Mouse (Mus musculus) macrophage (primary cell): ENCODE results near the gene Sesn3. TPM values are rescaled to one million over a fixed set of nuclear protein-coding genes. Genes with fewer than 3 reads are reported as not detected.

ENCODE experiments used
- H3K27ac ChIP-seq: fragments of 350-480 bp; formaldehyde crosslinking; 2 replicates; pipeline ENCODE4 v1.9.0; 2021
- H3K36me3 ChIP-seq: fragments of 350-480 bp; formaldehyde crosslinking; 2 replicates; pipeline ENCODE4 v1.9.0; 2021; ENCODE audit errors: inconsistent target
- H3K4me3 ChIP-seq: fragments of 350-480 bp; formaldehyde crosslinking; 2 replicates; pipeline ENCODE4 v1.9.0; 2021; ENCODE audit errors: inconsistent target
- H3K79me2 ChIP-seq: fragments of 350-480 bp; formaldehyde crosslinking; 2 replicates; pipeline ENCODE4 v1.9.0; 2021; ENCODE audit errors: inconsistent target
- WGBS: methylation state at CpG from one replicate; pipeline ENCODE4 v1.1.7; 2026; ENCODE audit warnings: inconsistent platforms; ENCODE audit not compliant: missing documents; 5-methylcytosine and 5-hydroxymethylcytosine counted together
- polyA plus RNA-seq: library from polyadenylated mRNA; stranded (reverse); fragments of 250-400 nt; gene quantifications from 3 replicates; pipeline ENCODE4 v1.2.4, GENCODE M21; 2018; ENCODE audit warnings: inconsistent platforms

Gene Sesn3
- polyA plus RNA-seq, 1 experiment from 2014 or later: 4.9 TPM

DNA sequence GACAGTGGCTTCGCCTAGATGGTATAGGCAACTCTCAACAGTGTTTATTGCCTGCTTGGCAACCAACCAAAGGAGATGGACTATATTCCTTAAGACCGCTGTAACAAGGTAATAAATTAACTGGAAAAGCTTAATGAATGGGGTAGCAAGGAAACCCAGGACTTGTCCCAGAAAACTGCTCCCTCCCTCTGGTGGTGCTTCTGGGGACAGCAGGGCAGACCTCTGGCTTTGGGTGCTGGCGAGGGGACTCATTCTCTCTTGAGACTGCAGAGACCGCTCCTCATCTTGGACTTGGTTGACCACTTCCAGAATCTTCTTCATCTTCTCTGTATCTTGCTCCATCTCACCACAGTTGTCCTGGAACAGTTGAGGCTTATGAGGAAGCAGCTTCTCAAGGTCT, 82.2 kb downstream of the Sesn3 start:
- Histone ChIP-seq H3K4me3 (no peak overlapping the region), H3K36me3 (peaks cover 12% of the 10 kb centered on the region; the same call in 1 of the 2 replicates), H3K27ac (no peak overlapping the region), H3K79me2 (no peaks in the 10 kb centered on the region)
- WGBS: 91% methylated on average over 4 of the region's 4 CpGs

DNA sequence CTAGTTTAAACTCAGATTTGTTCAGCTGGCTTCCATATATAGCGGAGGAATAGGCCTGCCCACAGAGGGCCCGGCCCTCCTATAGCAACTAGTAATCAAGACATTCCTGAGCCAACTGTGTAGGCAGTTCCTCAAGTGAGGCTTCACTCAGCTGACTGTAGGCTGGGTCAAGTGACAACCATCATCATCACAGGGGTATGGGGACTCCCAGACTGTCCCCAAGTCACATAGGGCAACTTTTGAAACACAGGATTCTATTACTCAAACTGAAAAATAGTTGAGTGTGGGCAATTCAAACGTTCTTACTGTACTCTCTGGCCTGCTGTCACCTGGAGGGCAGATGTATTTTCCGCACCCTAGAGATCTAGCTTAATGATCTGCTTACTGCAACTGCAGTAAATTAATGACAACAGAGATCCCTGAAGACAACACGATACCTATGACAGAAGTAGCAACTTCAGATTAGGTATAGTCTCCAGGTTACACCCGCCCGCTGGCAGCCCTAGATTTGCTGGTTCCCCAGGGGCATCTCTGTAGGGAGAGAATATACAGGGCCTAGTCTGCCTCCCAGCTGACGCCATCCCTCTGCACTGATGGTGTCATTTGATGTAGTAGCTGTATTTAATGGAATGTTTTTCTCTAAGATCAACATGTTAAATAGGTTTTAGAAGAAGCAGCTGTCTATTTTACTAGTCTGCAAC, 87.4 kb downstream of the Sesn3 start:
- WGBS: 97% methylated on average over 8 of the region's 8 CpGs
- no peak overlapping the region for H3K4me3 ChIP-seq
- H3K79me2 ChIP-seq: no peaks in the 10 kb centered on the region
- H3K27ac ChIP-seq: no peak overlapping the region
- H3K36me3 ChIP-seq: peaks cover 4% of the 10 kb centered on the region; the same call in 1 of the 2 replicates

DNA sequence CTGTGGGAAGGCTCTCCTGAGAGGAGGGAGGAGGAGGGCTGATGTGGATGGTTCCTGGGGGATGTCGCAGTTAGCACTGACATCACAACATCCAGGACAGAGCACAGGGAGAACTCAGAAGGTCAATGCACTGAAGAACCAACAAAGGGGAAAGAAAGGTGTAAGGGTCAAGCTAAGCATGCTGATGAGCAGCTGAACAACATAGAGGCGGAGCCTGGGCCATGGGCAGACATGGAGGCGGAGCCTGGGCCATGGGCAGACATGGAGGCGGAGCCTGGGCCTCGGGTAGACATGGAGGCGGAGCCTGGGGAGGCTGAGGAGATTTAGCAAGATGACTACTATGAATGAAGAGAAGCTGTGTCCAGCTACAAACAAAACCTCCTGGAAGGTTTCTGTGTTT, 88.7 kb downstream of the Sesn3 start:
- no peaks in the 10 kb centered on the region for H3K79me2 ChIP-seq
- no peak overlapping the region for H3K27ac ChIP-seq
- no peak overlapping the region for H3K4me3 ChIP-seq
- 70% methylated on average over 4 of the region's 6 CpGs for WGBS
- no peaks in the 10 kb centered on the region for H3K36me3 ChIP-seq

DNA sequence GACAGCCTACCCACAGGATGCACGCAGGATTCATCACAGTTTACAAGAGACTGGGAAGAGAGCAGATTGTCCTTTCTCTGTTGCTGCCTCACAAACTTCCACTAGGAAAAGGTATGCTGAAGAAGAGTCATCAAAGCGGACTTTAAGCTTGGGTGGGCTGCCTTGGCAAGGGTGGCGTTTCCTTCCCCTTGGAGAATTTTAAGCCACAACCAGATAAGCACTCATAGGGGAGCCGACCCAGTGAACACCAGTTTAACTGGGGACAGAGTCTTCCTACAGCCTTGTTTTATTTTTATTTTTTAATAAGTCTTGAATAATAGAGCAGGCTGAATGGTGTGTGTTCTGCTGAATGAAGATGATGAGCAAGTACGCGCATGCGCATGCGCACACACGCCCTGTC, 89.9 kb downstream of the Sesn3 start:
- WGBS: 85% methylated on average over 9 of the region's 9 CpGs
- peak overlapping the region; percentile 55; the same call in 1 of the 2 replicates for H3K27ac ChIP-seq
- H3K79me2 ChIP-seq: no peaks in the 10 kb centered on the region
- H3K36me3 ChIP-seq: no peaks in the 10 kb centered on the region
- no peak overlapping the region for H3K4me3 ChIP-seq

DNA sequence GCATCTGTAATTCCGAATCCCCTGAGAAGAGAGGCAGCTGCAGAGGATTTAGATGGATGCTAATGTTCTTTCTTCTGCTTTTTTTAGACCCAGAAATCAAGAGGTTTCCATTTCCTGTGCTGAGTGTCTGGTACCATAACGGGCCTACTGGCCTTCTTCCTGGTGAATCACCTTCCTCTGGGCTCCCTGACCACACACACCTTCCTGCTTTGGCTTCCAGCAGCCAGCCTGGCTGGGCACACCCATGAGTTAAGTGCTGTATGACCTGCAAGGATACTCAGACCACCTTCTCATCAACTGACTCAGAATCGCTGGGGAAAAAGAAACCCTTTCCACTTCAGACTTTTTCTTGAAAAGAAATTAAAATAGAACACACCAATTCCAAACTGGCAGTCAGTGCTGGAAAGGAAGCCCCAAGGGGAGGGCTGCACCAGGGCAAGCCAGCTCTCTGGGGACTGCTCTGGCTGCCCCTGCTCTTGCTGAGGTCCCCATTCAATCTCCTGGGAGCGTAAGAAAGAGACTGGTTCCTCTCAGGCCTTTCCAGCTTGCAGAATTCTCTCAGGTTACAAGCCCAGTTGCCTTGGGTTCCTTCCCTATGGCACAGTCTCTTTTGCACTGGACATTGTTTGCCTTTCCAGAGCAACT, 90.7 kb downstream of the Sesn3 start:
- H3K36me3 ChIP-seq: no peaks in the 10 kb centered on the region
- H3K27ac ChIP-seq: peak overlapping the region; percentile 55
- WGBS: 25% methylated on average over 4 of the region's 4 CpGs

GRCm38 (mm10) chr9:14367850-14368249, 93.0 kb downstream of the Sesn3 start:
- WGBS: 94% methylated on average over 4 of the region's 4 CpGs
- Histone ChIP-seq H3K27ac (peak overlapping the region; percentile 16), H3K4me3 (no peak overlapping the region), H3K36me3 (no peaks in the 10 kb centered on the region), H3K79me2 (no peaks in the 10 kb centered on the region)

More for the DNA sequence above, 90.7 kb downstream of the Sesn3 start:
- H3K79me2 ChIP-seq: no peaks in the 10 kb centered on the region
- no peak overlapping the region for H3K4me3 ChIP-seq

DNA sequence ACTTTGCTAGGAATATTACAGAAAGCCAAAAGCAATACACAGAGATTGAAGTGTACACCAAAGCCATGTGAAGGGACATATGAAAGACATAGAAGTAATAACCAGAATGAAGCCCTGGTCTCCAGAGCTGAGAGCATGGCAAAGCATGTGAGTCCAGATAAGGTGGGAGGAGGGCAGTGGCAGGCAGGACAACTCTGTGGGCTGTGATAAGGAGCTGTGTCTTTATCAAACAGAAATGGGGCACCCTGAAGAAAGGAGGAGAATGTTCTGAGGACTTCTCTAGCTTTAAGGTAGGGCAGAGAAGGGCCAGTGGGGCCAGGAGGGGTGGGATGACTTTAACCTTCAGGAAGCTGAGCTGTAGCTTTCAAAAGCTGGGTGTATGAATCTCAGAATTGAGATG, 94.4 kb downstream of the Sesn3 start:
- Histone ChIP-seq H3K27ac (no peak overlapping the region), H3K4me3 (no peak overlapping the region), H3K36me3 (no peaks in the 10 kb centered on the region), H3K79me2 (no peaks in the 10 kb centered on the region)

- Histone ChIP-seq H3K36me3 (no peaks in the 10 kb centered on the region), H3K79me2 (0 out of 2 replicates have a peak, but pooled peaks cover 4% of the 10 kb centered on the region), H3K27ac (no peak overlapping the region), H3K4me3 (no peak overlapping the region)
Measured at GRCm38 (mm10) chr9:14372440-14372839, 97.6 kb downstream of the Sesn3 start.

DNA sequence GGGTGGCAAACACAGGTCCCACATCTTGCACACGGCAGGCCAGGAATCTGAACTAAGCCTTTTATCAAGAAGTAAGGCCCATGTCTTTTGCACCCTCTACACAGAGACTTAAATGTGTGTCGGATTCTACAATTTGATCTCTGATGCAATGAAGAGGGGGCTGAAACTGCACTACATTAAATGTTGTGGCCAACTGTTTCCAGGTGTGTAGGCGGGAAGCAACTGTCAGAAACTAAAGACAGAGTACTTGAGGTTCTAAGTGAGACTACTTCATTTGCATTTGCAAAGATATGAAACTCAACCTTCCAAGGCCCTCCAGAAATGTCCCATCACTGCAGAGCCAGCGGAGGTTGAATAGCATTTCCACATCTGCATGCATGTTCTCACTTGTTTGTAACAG, 101.3 kb downstream of the Sesn3 start:
- 91% methylated on average over 4 of the region's 4 CpGs for WGBS
- Histone ChIP-seq H3K79me2 (peaks cover 26% of the 10 kb centered on the region), H3K27ac (no peak overlapping the region), H3K36me3 (no peaks in the 10 kb centered on the region), H3K4me3 (no peak overlapping the region)

GRCm38 (mm10) chr9:14378151-14378550, 103.3 kb downstream of the Sesn3 start:
- H3K36me3 ChIP-seq: no peaks in the 10 kb centered on the region
- WGBS: 93% methylated on average over 2 of the region's 2 CpGs
- H3K27ac ChIP-seq: no peak overlapping the region
- H3K79me2 ChIP-seq: peaks cover 26% of the 10 kb centered on the region
- H3K4me3 ChIP-seq: no peak overlapping the region

GRCm38 (mm10) chr9:14379769-14380385, 105.0 kb downstream of the Sesn3 start:
- 49% methylated on average over 8 of the region's 8 CpGs for WGBS
- no peaks in the 10 kb centered on the region for H3K36me3 ChIP-seq
- peaks cover 26% of the 10 kb centered on the region for H3K79me2 ChIP-seq
- H3K27ac ChIP-seq: 0 out of 2 replicates have a peak overlapping the region, but pooled peaks have one; percentile 15
- peak overlapping the region; percentile 55 for H3K4me3 ChIP-seq

GRCm38 (mm10) chr9:14380386-14381285, 105.8 kb downstream of the Sesn3 start:
- H3K4me3 ChIP-seq: peak overlapping the region; percentile 55
- peaks cover 26% of the 10 kb centered on the region for H3K79me2 ChIP-seq
- WGBS: 1% methylated on average over 75 of the region's 76 CpGs
- peak overlapping the region; percentile 41 for H3K27ac ChIP-seq
- H3K36me3 ChIP-seq: no peaks in the 10 kb centered on the region

DNA sequence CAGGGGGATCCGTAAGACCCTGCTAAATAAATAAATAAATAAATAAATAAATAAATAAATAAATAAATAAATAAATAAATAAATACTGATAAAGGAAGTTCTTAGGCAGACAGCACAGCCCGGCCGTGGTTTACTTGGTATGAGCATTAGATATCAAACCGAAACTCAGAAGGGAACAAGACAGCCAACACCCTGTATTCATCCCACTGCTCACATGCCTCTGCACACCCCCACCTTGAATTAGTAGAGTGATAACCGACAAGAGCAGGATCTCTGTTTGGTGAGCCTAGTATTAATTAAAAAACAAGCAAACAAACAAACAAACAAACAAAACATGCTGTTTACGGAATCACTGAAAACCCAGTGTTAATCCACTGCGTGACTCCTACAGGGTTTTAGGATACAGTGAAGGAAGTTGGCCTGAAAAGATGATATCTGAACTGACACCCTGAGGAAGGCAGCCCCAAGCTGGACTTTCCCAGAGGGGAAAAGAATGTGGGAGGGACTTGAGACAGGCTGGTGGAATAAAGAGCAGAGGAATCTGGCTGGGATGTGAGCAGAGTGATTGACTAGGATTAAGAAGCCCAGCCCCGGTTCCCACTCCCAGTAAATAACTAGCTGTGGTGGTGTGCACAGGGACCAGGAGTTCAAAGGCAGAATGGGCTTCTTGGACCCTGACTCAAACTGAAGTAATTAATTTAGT, 106.6 kb downstream of the Sesn3 start, which contains the start of gene Endod1:
Endod1 (minus strand) TSS at position 155 of the 703 bp plus-strand sequence.
- no peaks in the 10 kb centered on the region for H3K36me3 ChIP-seq
- H3K79me2 ChIP-seq: peaks cover 26% of the 10 kb centered on the region
- WGBS: 19% methylated on average over 7 of the region's 8 CpGs
- peak within 1 kb of the TSS; percentile 41 for H3K27ac ChIP-seq
- H3K4me3 ChIP-seq: peak within 1 kb of the TSS; percentile 55

GRCm38 (mm10) chr9:14382256-14382791, 107.5 kb downstream of the Sesn3 start:
- 96% methylated on average over 5 of the region's 5 CpGs for WGBS
- Histone ChIP-seq H3K4me3 (no peak overlapping the region), H3K27ac (no peak overlapping the region), H3K36me3 (no peaks in the 10 kb centered on the region), H3K79me2 (peaks cover 23% of the 10 kb centered on the region)
